Mouse (Mus musculus) neural tube, embryonic 14.5 days (tissue): ENCODE data around the gene Tmem239. TPM values are rescaled to one million over a fixed set of nuclear protein-coding genes. Genes with fewer than 3 reads are reported as not detected.

Experiments used
- ATAC-seq: fragments of 200-750 bp; cut with Nextera tagmentation; 2 replicates; pipeline ENCODE4 v1.8.0; 2017; ENCODE audit warnings: low read depth, mild to moderate bottlenecking, moderate TSS enrichment, moderate library complexity
- H3K27ac ChIP-seq: fragments of 300-500 bp; sonication (generic); 2 replicates; pipeline ENCODE4 v1.5.1; 2014; ENCODE audit warnings: low read depth, mild to moderate bottlenecking, control low read depth, low read length, moderate library complexity, mixed read lengths
- H3K27me3 ChIP-seq: fragments of 300-500 bp; sonication (generic); 2 replicates; pipeline ENCODE4 v1.6.1; 2014; ENCODE audit warnings: low read length; ENCODE audit not compliant: control insufficient read depth, insufficient read depth
- H3K36me3 ChIP-seq: fragments of 300-500 bp; sonication (generic); 2 replicates; pipeline ENCODE4 v1.6.1; 2014; ENCODE audit warnings: low read length, mixed read lengths; ENCODE audit not compliant: control insufficient read depth, insufficient read depth
- H3K4me1 ChIP-seq: fragments of 300-500 bp; sonication (generic); 2 replicates; pipeline ENCODE4 v1.6.1; 2014; ENCODE audit warnings: low read length; ENCODE audit not compliant: control insufficient read depth, insufficient read depth
- H3K4me2 ChIP-seq: fragments of 300-500 bp; sonication (generic); 2 replicates; pipeline ENCODE4 v1.6.1; 2014; ENCODE audit warnings: mild to moderate bottlenecking, low read depth, low read length, control low read depth
- H3K4me3 ChIP-seq: fragments of 300-500 bp; sonication (generic); 2 replicates; pipeline ENCODE4 v1.5.1; 2014; ENCODE audit warnings: low read depth, low read length, control low read depth, mixed read lengths
- H3K9ac ChIP-seq: fragments of 300-500 bp; sonication (generic); replicated peaks from 2 replicates; pipeline ENCODE4 v1.6.1; 2014; ENCODE audit warnings: low read depth, mild to moderate bottlenecking, control low read depth, low read length, mixed read lengths
- H3K9me3 ChIP-seq: fragments of 300-500 bp; sonication (generic); 2 replicates; pipeline ENCODE4 v1.6.1; 2016; ENCODE audit warnings: low read length; ENCODE audit not compliant: control insufficient read depth
- WGBS: fragments of 180-500 bp; shearing (Covaris S2); extraction: QIAGEN DNeasy Blood & Tissue Kit; methylation state at CpG from one replicate; pipeline ENCODE4 v1.1.7; 2014; 5-methylcytosine and 5-hydroxymethylcytosine counted together
- polyA plus RNA-seq: library from polyadenylated mRNA; unstranded; fragments of >200 nt; fragmentation: Nextera tagmentation; extraction: Ambion mirVana; gene quantifications from 2 replicates; pipeline ENCODE4 v1.2.1, GENCODE M21; 2014

Tmem239 gene
- polyA plus RNA-seq, 1 experiment from 2014 or later: not detected

DNA sequence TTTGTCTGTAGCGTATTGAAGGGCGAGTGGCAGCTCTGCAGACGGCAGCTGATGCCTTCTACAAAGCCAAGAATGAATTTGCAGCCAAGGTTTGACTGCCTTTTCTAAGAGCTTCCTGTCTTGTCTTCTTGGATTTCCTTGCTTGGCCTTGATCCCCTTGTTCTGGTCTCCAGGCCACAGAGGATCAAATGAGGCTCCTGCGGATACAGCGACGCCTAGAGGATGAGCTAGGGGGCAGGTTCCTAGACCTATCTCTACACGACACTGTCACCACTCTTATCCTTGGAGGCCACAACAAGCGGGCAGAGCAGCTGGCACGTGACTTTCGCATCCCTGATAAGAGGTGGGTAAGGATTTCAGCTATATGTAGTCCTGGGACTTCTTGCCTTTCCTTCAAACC is 35.9 kb downstream of the Tmem239 start:
- no peaks in the 10 kb centered on the region for H3K9me3 ChIP-seq
- H3K36me3 ChIP-seq: peaks cover 46% of the 10 kb centered on the region
- H3K4me1 ChIP-seq: no peaks in the 10 kb centered on the region
- WGBS: 90% methylated on average over 10 of the region's 10 CpGs
- H3K4me2 ChIP-seq: no peak overlapping the region
- no peak overlapping the region for H3K27ac ChIP-seq
- ATAC-seq: no peak
- no peaks in the 10 kb centered on the region for H3K27me3 ChIP-seq
- no peak overlapping the region for H3K4me3 ChIP-seq
- H3K9ac ChIP-seq: no peak overlapping the region

DNA sequence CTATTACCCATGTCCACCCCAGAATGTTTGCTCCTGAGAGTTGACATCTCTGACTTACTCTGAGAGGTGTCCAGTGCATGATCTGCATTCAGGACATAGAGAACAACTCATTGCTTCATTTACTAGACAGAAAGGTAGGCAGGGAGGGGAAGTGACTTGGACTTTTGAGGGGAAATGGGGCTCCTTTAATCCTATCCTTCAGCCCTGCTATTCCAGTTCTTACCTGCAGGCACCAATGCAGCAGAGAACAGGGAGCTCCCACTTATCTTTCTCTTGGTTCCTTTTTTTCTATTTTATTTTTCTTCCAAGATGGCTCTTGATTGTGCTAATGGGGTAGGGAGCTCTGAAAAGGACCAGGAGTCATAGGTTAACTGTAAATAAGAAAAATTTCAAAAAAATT is 42.2 kb downstream of the Tmem239 start:
- H3K27ac ChIP-seq: no peak overlapping the region
- no peak overlapping the region for H3K9ac ChIP-seq
- H3K36me3 ChIP-seq: peaks cover 6% of the 10 kb centered on the region; the same call in 1 of the 2 replicates
- no peak for ATAC-seq
- no peaks in the 10 kb centered on the region for H3K27me3 ChIP-seq
- H3K4me2 ChIP-seq: no peak overlapping the region
- 0 out of 2 replicates have a peak, but pooled peaks cover 12% of the 10 kb centered on the region for H3K4me1 ChIP-seq
- H3K4me3 ChIP-seq: no peak overlapping the region
- no peaks in the 10 kb centered on the region for H3K9me3 ChIP-seq

DNA sequence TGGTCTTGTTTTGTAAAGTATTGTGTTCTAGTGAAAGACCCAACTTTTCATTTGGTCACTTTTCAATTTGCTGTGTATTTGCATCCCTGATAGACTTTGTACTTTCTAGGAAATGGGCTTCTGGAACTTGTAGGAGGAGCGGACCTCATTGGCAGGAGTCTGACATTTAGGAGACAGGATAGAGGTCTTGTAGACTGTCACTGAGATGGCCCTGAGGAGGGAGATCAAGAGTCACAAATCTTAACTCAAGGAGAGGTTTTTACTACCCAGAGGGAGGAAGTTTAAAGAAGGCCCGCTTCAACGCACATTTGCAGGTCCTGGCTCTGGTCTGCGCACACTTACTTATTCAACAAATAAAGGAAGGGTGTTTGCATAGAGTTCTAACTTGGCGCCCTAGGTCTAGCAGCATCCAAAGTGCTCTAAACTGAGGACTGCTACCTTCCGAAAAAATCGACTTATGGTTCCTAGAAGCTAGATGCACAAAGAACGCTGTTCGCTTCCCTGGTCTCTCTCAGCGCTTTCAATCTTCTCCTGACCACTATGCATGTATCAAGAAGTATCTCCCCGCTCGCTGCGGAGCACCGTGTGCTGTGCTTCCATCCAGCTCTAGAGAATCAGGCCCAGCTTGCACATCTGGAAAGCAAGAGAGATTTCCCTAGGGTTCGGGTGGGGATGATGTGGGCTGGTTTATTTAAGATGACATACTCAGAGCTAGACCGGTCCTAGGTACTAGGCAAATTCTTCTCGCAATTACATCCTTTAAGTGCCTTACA is 42.9 kb downstream of the Tmem239 start:
- Histone ChIP-seq H3K9me3 (no peaks in the 10 kb centered on the region), H3K4me3 (peak overlapping the region; percentile 91), H3K9ac (peak overlapping the region; percentile 88; the same call in 1 of the 2 replicates), H3K36me3 (no peaks in the 10 kb centered on the region), H3K4me2 (peak overlapping the region; percentile 93), H3K27me3 (no peaks in the 10 kb centered on the region), H3K27ac (no peak overlapping the region), H3K4me1 (0 out of 2 replicates have a peak, but pooled peaks cover 14% of the 10 kb centered on the region)
- ATAC-seq: no peak
- 9% methylated on average over 17 of the region's 17 CpGs for WGBS

DNA sequence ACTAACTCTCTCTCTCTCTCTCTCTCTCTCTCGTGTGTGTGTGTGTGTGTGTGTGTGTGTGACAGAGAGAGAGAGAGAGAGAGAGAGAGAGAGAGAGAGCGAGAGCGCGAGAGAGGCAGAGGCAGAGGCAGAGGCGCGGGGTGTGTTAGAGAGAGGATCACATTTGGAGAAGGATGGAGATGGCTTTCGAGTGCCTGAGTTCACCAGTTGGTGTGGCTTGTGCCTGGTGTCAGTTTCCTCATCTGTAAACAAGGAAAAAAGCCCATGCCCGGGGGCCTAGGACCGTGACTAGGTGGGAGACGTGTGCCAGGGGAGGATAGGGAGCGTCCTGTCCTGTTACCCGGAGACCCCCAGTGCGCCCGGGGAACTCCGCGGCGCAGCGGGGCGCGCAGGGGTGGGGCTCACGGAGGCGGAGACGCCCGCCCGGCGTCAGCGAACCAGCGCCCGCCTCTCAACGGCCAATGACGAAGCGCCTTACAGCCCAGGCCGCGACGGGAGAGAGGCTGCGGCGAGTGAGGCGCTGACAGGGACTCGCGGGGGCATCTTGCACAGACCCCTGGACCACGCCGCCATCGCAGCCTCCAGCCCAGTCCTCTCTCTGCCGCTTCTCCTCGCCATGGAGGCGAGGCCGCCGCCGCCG is 43.6 kb downstream of the Tmem239 start, which contains the start of gene Ptpra:
Ptpra (plus strand) TSS at position 485 of the 640 bp plus-strand sequence.
- H3K9ac ChIP-seq: peak within 1 kb of the TSS; percentile 88
- no peaks in the 10 kb centered on the region for H3K9me3 ChIP-seq
- H3K27me3 ChIP-seq: no peaks in the 10 kb centered on the region
- H3K36me3 ChIP-seq: no peaks in the 10 kb centered on the region
- ATAC-seq: peak; percentile 98
- 0 out of 2 replicates have a peak, but pooled peaks cover 14% of the 10 kb centered on the region for H3K4me1 ChIP-seq
- under 1% methylated on average over 41 of the region's 50 CpGs for WGBS
- H3K4me2 ChIP-seq: peak within 1 kb of the TSS; percentile 93
- H3K27ac ChIP-seq: peak within 1 kb of the TSS; percentile 80
- H3K4me3 ChIP-seq: peak within 1 kb of the TSS; percentile 91

DNA sequence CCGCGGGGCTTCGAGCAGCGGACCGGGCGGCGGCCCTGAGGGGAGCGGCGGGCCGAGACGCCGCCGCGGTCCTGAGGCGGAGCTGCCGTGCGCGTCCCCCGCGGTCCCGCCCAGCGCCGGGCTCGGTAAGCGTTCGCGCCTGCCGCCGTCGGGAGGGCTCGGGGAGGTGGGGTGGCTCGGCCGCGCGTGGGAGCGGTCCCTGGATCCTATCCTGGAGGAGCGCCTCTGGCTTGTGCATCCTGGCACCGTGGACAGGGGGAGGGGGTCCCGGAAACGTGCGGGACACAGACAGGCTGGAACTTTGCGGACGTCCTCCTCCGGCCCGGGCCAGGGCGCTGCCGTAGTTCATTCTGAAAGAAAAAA is 44.1 kb downstream of the Tmem239 start:
- Histone ChIP-seq H3K9me3 (no peaks in the 10 kb centered on the region), H3K4me2 (peak overlapping the region; percentile 93), H3K4me3 (peak overlapping the region; percentile 91), H3K27ac (peak overlapping the region; percentile 80), H3K36me3 (no peaks in the 10 kb centered on the region), H3K27me3 (no peaks in the 10 kb centered on the region), H3K9ac (peak overlapping the region; percentile 88), H3K4me1 (0 out of 2 replicates have a peak, but pooled peaks cover 14% of the 10 kb centered on the region)
- peak; percentile 85 for ATAC-seq
- under 1% methylated on average over 29 of the region's 47 CpGs for WGBS

DNA sequence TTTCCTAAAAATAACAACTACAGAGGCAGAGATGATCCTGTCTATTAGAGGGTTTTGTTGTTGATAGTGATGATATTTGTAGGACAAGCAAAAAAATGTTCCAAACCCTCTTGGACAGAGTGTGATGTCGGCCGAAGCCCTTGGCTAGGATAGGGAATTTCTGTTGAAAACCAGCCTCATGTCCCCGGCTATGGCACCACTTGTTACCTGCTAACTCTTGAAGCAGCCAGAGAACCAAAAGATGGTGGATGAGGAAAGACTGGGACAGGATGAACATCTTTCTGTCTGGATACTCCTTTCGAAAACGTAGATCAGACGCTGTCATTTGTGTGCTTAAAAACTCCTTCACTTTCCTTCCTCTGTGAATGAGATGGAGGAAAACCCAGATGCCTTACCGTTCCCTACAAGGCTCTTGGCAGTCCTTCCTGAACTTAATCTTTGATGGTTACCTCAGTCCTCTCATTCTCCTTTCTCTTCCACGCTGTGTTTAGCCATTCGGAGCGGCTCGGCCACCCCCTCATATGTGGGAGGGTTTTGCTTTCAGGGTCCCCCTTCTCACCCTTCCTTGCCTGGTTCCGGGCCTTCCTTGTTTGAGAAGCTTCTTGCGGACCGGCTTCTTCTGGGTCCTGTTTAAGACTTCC is 44.9 kb downstream of the Tmem239 start:
- Histone ChIP-seq H3K4me1 (0 out of 2 replicates have a peak, but pooled peaks cover 14% of the 10 kb centered on the region), H3K9ac (peak overlapping the region; percentile 88)

DNA sequence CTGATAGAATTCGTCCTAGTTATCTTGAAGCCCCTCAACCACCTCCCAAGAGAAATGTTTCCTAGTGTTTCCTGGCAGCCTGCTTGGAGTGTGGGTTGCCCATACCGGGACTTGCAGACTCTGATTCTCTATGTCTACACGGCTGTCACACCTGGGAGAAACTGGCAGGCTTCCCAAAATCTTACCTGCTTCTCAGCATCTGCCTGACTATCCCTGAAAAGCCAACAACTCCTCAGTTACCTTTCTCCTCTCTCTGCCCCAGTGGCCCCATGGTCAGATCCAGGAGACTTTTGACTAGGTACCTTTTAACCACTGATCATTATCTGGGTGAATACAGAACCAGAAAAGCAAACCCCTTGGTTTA is 45.4 kb downstream of the Tmem239 start:
- Histone ChIP-seq H3K36me3 (no peaks in the 10 kb centered on the region), H3K4me3 (no peak overlapping the region), H3K9ac (no peak overlapping the region), H3K9me3 (no peaks in the 10 kb centered on the region), H3K27me3 (no peaks in the 10 kb centered on the region), H3K4me1 (0 out of 2 replicates have a peak, but pooled peaks cover 14% of the 10 kb centered on the region), H3K27ac (no peak overlapping the region), H3K4me2 (peak overlapping the region; percentile 93)
- 73% methylated on average over 3 of the region's 3 CpGs for WGBS
- ATAC-seq: no peak

More for the DNA sequence above, 44.9 kb downstream of the Tmem239 start:
- Histone ChIP-seq H3K27me3 (no peaks in the 10 kb centered on the region), H3K9me3 (no peaks in the 10 kb centered on the region), H3K4me3 (peak overlapping the region; percentile 91), H3K27ac (no peak overlapping the region), H3K36me3 (no peaks in the 10 kb centered on the region), H3K4me2 (peak overlapping the region; percentile 93)
- 76% methylated on average over 14 of the region's 14 CpGs for WGBS
- no peak for ATAC-seq

DNA sequence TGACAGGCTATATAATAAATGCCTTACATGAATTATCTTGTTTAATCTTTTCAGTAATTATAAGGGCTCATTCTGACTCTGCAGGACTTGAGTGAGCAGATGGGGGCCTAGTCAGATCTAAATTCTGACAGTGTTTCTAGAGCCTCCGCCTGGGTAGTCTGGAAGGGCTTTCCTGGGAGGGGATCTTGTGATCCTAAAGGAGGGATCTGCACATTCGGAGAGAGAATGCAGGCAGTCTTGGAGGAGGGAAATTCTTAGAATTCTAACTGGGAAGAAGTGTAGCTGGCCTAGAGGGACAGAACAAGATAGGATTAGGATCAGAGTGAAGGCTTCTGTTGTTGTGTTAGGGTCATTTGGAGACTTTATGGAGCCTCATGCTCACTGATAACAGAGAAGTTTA is 46.0 kb downstream of the Tmem239 start:
- H3K27ac ChIP-seq: no peak overlapping the region
- no peaks in the 10 kb centered on the region for H3K9me3 ChIP-seq
- no peaks in the 10 kb centered on the region for H3K27me3 ChIP-seq
- H3K4me1 ChIP-seq: 0 out of 2 replicates have a peak, but pooled peaks cover 14% of the 10 kb centered on the region
- no peak for ATAC-seq
- H3K4me2 ChIP-seq: no peak overlapping the region
- 73% methylated on average over 2 of the region's 2 CpGs for WGBS
- H3K9ac ChIP-seq: no peak overlapping the region
- H3K36me3 ChIP-seq: no peaks in the 10 kb centered on the region
- H3K4me3 ChIP-seq: no peak overlapping the region
